Mouse (Mus musculus) central nervous system, embryonic 14 days (tissue): ENCODE data around the gene Gm21800. TPM values are rescaled to one million over a fixed set of nuclear protein-coding genes. Genes with fewer than 3 reads are reported as not detected.

ENCODE experiments used
- polyA plus RNA-seq: library from polyadenylated mRNA; depleted of rRNA; stranded (reverse); fragments of >200 nt; gene quantifications from 2 replicates; pipeline ENCODE4 v1.2.3, GENCODE M21; 2012; rRNA removed

Gm21800 gene
- not detected in 2 replicates for polyA plus RNA-seq

DNA sequence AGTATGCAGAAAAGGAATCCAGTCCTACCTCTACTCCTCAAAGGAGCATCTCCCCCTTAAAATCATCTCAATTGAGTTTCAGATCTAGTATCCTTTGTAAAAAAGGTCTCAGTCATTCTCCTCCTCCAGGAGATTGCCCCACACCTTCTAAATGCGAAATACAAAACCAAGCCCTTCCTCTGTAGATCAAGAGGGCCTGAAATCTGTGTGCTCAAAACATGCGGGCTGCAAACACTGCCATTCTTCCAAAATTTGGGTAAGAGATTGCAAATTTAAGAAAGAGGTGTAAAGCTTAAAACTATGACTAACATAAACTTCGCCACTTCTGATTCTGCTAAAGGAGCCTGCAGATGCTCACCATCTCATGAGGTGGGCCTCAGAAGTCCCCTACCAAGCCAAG lies at the start of gene Gm21800:
Gene Gm21800, plus strand, starts transcription at position 301 of the 400 bp plus-strand sequence.

